Mouse (Mus musculus) myocyte (in vitro differentiated cells): ENCODE measurements around the gene Gprc5d. TPM values are rescaled to one million over a fixed set of nuclear protein-coding genes. Genes with fewer than 3 reads are reported as not detected.
A peak's percentile ranks its signal among the peaks of the same experiment; 100 is the strongest.

Experiments used
- H3K27me3 ChIP-seq: one replicate; pipeline ENCODE4 v1.6.1; 2011; ENCODE audit not compliant: control insufficient read depth, insufficient read depth, insufficient read length
- H3K36me3 ChIP-seq: one replicate; pipeline ENCODE4 v1.6.1; 2011; ENCODE audit not compliant: control insufficient read depth, insufficient read depth
- H3K4me2 ChIP-seq: one replicate; pipeline ENCODE4 v1.6.1; 2011; ENCODE audit warnings: low read depth, control low read depth
- H3K4me3 ChIP-seq: one replicate; pipeline ENCODE4 v1.5.1; 2011; ENCODE audit warnings: mild to moderate bottlenecking, control low read depth, moderate library complexity
- H3K79me2 ChIP-seq: one replicate; pipeline ENCODE4 v1.6.1; 2011; ENCODE audit not compliant: control insufficient read depth, insufficient read depth
- H3ac ChIP-seq: one replicate; pipeline ENCODE4 v1.6.1; 2011; ENCODE audit not compliant: control insufficient read depth, insufficient read length
- CEBPB ChIP-seq: IDR thresholded peaks from 2 replicates; pipeline ENCODE4 v1.6.1; 2011; ENCODE audit warnings: mild to moderate bottlenecking, moderate library complexity; ENCODE audit not compliant: poor library complexity, insufficient read depth, severe bottlenecking
- E2F4 ChIP-seq: IDR thresholded peaks from one replicate; pipeline ENCODE4 v1.6.1; 2011; ENCODE audit warnings: mild to moderate bottlenecking, control low read depth, moderate library complexity; ENCODE audit not compliant: insufficient read depth
- MAX ChIP-seq: IDR thresholded peaks from one replicate; pipeline ENCODE4 v1.6.1; 2011; ENCODE audit warnings: low read depth, mild to moderate bottlenecking, control low read depth
- MYOD1 ChIP-seq, 3 experiments: IDR thresholded peaks; one replicate each; pipeline ENCODE4 v1.6.1; 2011; ENCODE audit warnings: control low read depth in 2 of 3, low read depth in 2 of 3, mild to moderate bottlenecking in 2 of 3, moderate library complexity in 1 of 3; ENCODE audit not compliant: insufficient read length in 2 of 3, control insufficient read depth in 1 of 3
- MYOG ChIP-seq, 3 experiments: IDR thresholded peaks; one replicate each; pipeline ENCODE4 v1.6.1; 2011; ENCODE audit warnings: control low read depth in 2 of 3, low read depth in 2 of 3, mild to moderate bottlenecking in 2 of 3; ENCODE audit not compliant: insufficient read length in 2 of 3, control insufficient read depth in 1 of 3, insufficient read depth in 1 of 3
- POLR2A ChIP-seq: IDR thresholded peaks from one replicate; pipeline ENCODE4 v1.6.1; 2011; ENCODE audit warnings: low read depth, mild to moderate bottlenecking, control low read depth, moderate library complexity; ENCODE audit not compliant: insufficient read length
- POLR2AphosphoS2 ChIP-seq: IDR thresholded peaks from one replicate; pipeline ENCODE4 v1.6.1; 2011; ENCODE audit warnings: low read depth, control low read depth; ENCODE audit not compliant: insufficient read length
- REST ChIP-seq: IDR thresholded peaks from one replicate; pipeline ENCODE4 v1.6.1; 2011; ENCODE audit warnings: mild to moderate bottlenecking, control low read depth, moderate library complexity; ENCODE audit not compliant: insufficient read depth, insufficient read length
- SRF ChIP-seq: IDR thresholded peaks from one replicate; pipeline ENCODE4 v1.6.1; 2011; ENCODE audit warnings: low read depth; ENCODE audit not compliant: control insufficient read depth, insufficient read length
- TCF12 ChIP-seq: IDR thresholded peaks from one replicate; pipeline ENCODE4 v1.6.1; 2011; ENCODE audit warnings: mild to moderate bottlenecking, control low read depth; ENCODE audit not compliant: poor library complexity, insufficient read depth, severe bottlenecking
- TCF3 ChIP-seq: IDR thresholded peaks from one replicate; pipeline ENCODE4 v1.6.1; 2011; ENCODE audit warnings: low read depth, control low read depth; ENCODE audit not compliant: insufficient read length
- USF1 ChIP-seq: IDR thresholded peaks from one replicate; pipeline ENCODE4 v1.6.1; 2011; ENCODE audit warnings: low read depth, mild to moderate bottlenecking, control low read depth, moderate library complexity
- polyA plus RNA-seq: library from polyadenylated mRNA; unstranded; fragments of >200 nt; fragmentation: generic; extraction: Trizol; gene quantifications from one replicate; pipeline ENCODE4 v1.2.1, GENCODE M21; 2012; ENCODE audit warnings: missing spikeins

The Gprc5d gene
- polyA plus RNA-seq = 0.89 TPM

DNA sequence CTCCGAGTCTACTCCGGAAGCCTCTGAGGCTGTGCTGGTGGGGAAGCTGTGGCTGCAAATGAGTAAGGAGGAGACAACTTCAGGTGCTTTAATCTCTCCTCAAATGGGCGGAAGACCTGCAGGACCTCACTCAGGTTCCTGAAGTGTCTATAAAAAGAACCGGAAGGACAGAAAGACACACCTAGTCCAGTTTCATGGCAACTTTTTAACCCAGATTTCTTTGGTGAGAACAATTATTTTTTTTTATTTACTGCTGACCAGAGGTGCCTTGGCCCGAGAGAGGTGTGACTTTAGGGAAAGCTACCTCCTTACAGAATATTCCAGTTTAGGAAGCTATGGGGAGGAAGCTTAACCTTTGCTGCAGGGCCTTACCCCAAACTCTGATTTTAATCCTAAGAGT lies at the start of gene Gprc5d:
Gene Gprc5d, minus strand, starts transcription at position 101 of the 400 bp plus-strand sequence.
- no peak for TF ChIP-seq REST
- TF ChIP-seq TCF3 = no peak
- no peak for TF ChIP-seq SRF
- no peak for TF ChIP-seq POLR2A
- no peak for TF ChIP-seq MYOG (IDR thresholded peaks at IDR 0.05; ENCODE audit: control insufficient read depth in 1 of 3, insufficient read depth in 1 of 3, insufficient read length in 2 of 3, low read depth in 2 of 3)
- TF ChIP-seq MYOD1 (IDR thresholded peaks at IDR 0.05; ENCODE audit: control insufficient read depth in 1 of 3, insufficient read length in 2 of 3, low read depth in 2 of 3) = no peak
- no peak for TF ChIP-seq E2F4
- no peak for TF ChIP-seq CEBPB
- TF ChIP-seq POLR2AphosphoS2 = no peak
- no peak for TF ChIP-seq USF1
- Histone ChIP-seq H3K4me3 (no peak within 1 kb of the TSS), H3ac (no peak within 1 kb of the TSS), H3K4me2 (no peak within 1 kb of the TSS), H3K36me3 (no peaks in the 10 kb centered on the region), H3K27me3 (no peaks in the 10 kb centered on the region), H3K79me2 (no peaks in the 10 kb centered on the region)

GRCm38 (mm10) chr6:135166712-135167111 lies 48.6 kb upstream of the Gprc5d start:
- H3K4me3 ChIP-seq = no peak overlapping the region
- TF ChIP-seq MYOG (IDR thresholded peaks at IDR 0.05; ENCODE audit: control insufficient read depth in 1 of 3, insufficient read depth in 1 of 3, insufficient read length in 2 of 3, low read depth in 2 of 3) (no peak), SRF (no peak), POLR2A (no peak), MAX (no peak), TCF3 (no peak), MYOD1 (IDR thresholded peaks at IDR 0.05; ENCODE audit: control insufficient read depth in 1 of 3, insufficient read length in 2 of 3, low read depth in 2 of 3) (no peak), CEBPB (no peak), REST (no peak), E2F4 (no peak), POLR2AphosphoS2 (no peak), USF1 (no peak), TCF12 (no peak)

GRCm38 (mm10) chr6:135166262-135166661 lies 48.2 kb upstream of the Gprc5d start:
- no peaks in the 10 kb centered on the region for H3K79me2 ChIP-seq
- no peak overlapping the region for H3K4me3 ChIP-seq
- H3K4me2 ChIP-seq = no peak overlapping the region
- H3K27me3 ChIP-seq = no peaks in the 10 kb centered on the region
- no peak overlapping the region for H3ac ChIP-seq
- H3K36me3 ChIP-seq = no peaks in the 10 kb centered on the region
- TF ChIP-seq MYOG (IDR thresholded peaks at IDR 0.05; ENCODE audit: control insufficient read depth in 1 of 3, insufficient read depth in 1 of 3, insufficient read length in 2 of 3, low read depth in 2 of 3) (no peak), USF1 (no peak), E2F4 (no peak), SRF (no peak), POLR2A (no peak), MAX (no peak), MYOD1 (IDR thresholded peaks at IDR 0.05; ENCODE audit: control insufficient read depth in 1 of 3, insufficient read length in 2 of 3, low read depth in 2 of 3) (no peak), CEBPB (no peak), REST (no peak), POLR2AphosphoS2 (no peak), TCF12 (no peak), TCF3 (no peak)

More at GRCm38 (mm10) chr6:135166712-135167111, 48.6 kb upstream of the Gprc5d start:
- Histone ChIP-seq H3K36me3 (no peaks in the 10 kb centered on the region), H3K27me3 (no peaks in the 10 kb centered on the region), H3K4me2 (peak overlapping the region; percentile 76), H3ac (no peak overlapping the region), H3K79me2 (no peaks in the 10 kb centered on the region)

- Histone ChIP-seq H3K27me3 (no peaks in the 10 kb centered on the region), H3K79me2 (no peaks in the 10 kb centered on the region), H3K4me3 (no peak overlapping the region), H3ac (no peak overlapping the region), H3K36me3 (no peaks in the 10 kb centered on the region), H3K4me2 (no peak overlapping the region)
- TF ChIP-seq MYOD1 (IDR thresholded peaks at IDR 0.05; ENCODE audit: control insufficient read depth in 1 of 3, insufficient read length in 2 of 3, low read depth in 2 of 3) = no peak
- no peak for TF ChIP-seq MAX
- no peak for TF ChIP-seq REST
- TF ChIP-seq POLR2A = no peak
- no peak for TF ChIP-seq TCF3
- TF ChIP-seq TCF12 = no peak
- TF ChIP-seq E2F4 = no peak
- no peak for TF ChIP-seq USF1
- TF ChIP-seq CEBPB = no peak
- TF ChIP-seq POLR2AphosphoS2 = no peak
Measured at GRCm38 (mm10) chr6:135165706-135166105, 47.6 kb upstream of the Gprc5d start.

DNA sequence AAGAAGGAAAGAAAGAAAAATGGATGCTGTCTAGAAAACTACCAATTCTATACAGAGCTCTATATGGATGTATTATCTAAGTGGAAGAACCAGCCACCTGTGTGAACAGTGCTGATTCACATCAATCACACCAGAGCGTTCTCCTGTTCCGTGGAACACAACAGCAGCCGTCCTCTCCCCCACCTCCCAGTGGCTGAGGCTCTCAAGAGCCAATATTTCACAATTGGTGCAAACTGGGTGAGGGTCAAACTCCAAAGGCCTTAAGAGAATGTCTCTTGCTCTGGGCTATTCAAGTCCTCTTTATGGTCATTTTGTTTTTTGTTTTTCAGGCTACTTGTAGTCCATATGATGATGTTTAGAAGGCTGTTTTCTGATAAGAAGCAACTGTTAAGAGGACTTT lies 47.1 kb upstream of the Gprc5d start:
- no peak for TF ChIP-seq E2F4
- TF ChIP-seq POLR2A = no peak
- no peak for TF ChIP-seq POLR2AphosphoS2
- TF ChIP-seq CEBPB = no peak
- Histone ChIP-seq H3K4me2 (no peak overlapping the region), H3K36me3 (no peaks in the 10 kb centered on the region), H3K4me3 (no peak overlapping the region), H3ac (no peak overlapping the region), H3K27me3 (no peaks in the 10 kb centered on the region), H3K79me2 (no peaks in the 10 kb centered on the region)
